Mouse (Mus musculus) liver, embryonic 14.5 days (tissue): ENCODE results near the gene Baz1b.

Experiments
- CTCF ChIP-seq: IDR thresholded peaks from 2 replicates; pipeline ENCODE4 v1.5.1; 2016; ENCODE audit warnings: antibody characterized with exemption, low read depth, control low read depth
- EP300 ChIP-seq: IDR thresholded peaks from 2 replicates; pipeline ENCODE4 v1.6.1; 2016; ENCODE audit warnings: antibody characterized with exemption, low read depth

DNA sequence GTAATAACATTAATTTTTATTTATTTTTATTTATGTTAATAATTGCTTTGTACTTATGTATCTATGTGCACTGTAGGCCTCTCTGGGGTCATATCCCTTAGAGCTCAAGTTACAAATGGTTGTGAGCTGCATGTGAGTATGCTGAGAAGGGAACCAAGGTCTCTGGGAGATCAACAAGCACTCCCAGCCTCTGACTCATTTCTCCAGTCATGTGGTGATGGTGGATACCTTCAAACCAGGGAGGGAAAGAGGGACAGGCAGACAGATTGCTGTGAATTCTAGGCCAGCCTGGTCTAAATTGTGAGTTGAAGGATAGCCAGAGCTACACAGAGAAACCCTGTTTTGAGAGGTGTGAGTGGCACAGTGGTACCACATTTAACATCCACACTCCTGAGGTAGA lies 33.9 kb downstream of the Baz1b start:
- TF ChIP-seq CTCF (no peak), EP300 (no peak)
